Mouse (Mus musculus) C2C12 (cell line): ENCODE measurements around the gene Atrnl1.

Experiments used
- CEBPB ChIP-seq: IDR thresholded peaks from one replicate; pipeline ENCODE4 v1.6.1; 2011; ENCODE audit warnings: low read depth, mild to moderate bottlenecking, control low read depth, moderate library complexity
- CTCF ChIP-seq: IDR thresholded peaks from one replicate; pipeline ENCODE4 v1.5.1; 2011; ENCODE audit not compliant: control insufficient read depth, insufficient read depth, insufficient read length
- FOSL1 ChIP-seq: IDR thresholded peaks from one replicate; pipeline ENCODE4 v1.8.0; 2011; ENCODE audit warnings: mild to moderate bottlenecking, low read length; ENCODE audit not compliant: poor library complexity, insufficient read depth, severe bottlenecking
- MAX ChIP-seq: IDR thresholded peaks from one replicate; pipeline ENCODE4 v1.6.1; 2011; ENCODE audit warnings: mild to moderate bottlenecking, control low read depth
- MYOD1 ChIP-seq: IDR thresholded peaks from one replicate; pipeline ENCODE4 v1.6.1; 2011; ENCODE audit warnings: low read depth; ENCODE audit not compliant: control insufficient read depth, insufficient read length
- MYOG ChIP-seq: IDR thresholded peaks from one replicate; pipeline ENCODE4 v1.6.1; 2011; ENCODE audit not compliant: control insufficient read depth, insufficient read length; ENCODE audit errors: extremely low read depth
- USF1 ChIP-seq: IDR thresholded peaks from one replicate; pipeline ENCODE4 v1.6.1; 2011; ENCODE audit warnings: low read depth, mild to moderate bottlenecking, control low read depth, moderate library complexity

GRCm38 (mm10) chr19:57802207-57802606, 191.4 kb downstream of the Atrnl1 start:
- TF ChIP-seq CTCF: no peak
- no peak for TF ChIP-seq MAX
- no peak for TF ChIP-seq MYOD1
- no peak for TF ChIP-seq USF1
- no peak for TF ChIP-seq CEBPB
- no peak for TF ChIP-seq FOSL1
- no peak for TF ChIP-seq MYOG
